Mouse (Mus musculus) Patski (cell line): ENCODE results near the gene Wap. TPM values are rescaled to one million over a fixed set of nuclear protein-coding genes. Genes with fewer than 3 reads are reported as not detected.

Experiments used
- ATAC-seq: fragments of 100-300 bp; one replicate; pipeline ENCODE4 v1.8.0; 2021
- CTCF ChIA-PET: fragments of 350-600 bp; sonication (Branson Sonifier 250); formaldehyde crosslinking; loops from one replicate; lab custom pipeline; 2022; ENCODE audit warnings: inconsistent platforms; lab: Charles Lee
- POLR2A ChIA-PET: fragments of 350-600 bp; sonication (Branson Sonifier 250); formaldehyde crosslinking; loops from one replicate; lab custom pipeline; 2022; ENCODE audit warnings: antibody characterized with exemption, inconsistent platforms; lab: Charles Lee
- DNase-seq: peaks from one replicate; pipeline ENCODE4 v3.0.0-alpha.2; 2011; ENCODE audit warnings: low read depth, low spot score
- H3K27me3 ChIP-seq: fragments of 371-371 bp; one replicate; pipeline ENCODE4 v1.5.1; 2021
- CTCF ChIP-seq: fragments of 100-300 bp; IDR thresholded peaks from one replicate; pipeline ENCODE4 v1.5.1; 2021
- in situ Hi-C: fragments of 300-500 bp; cut with MboI; formaldehyde crosslinking; loops from 3 replicates; pipeline ENCODE4 v1.11.1; 2018; ENCODE audit warnings: low pct_unique_long_range_greater_than_20kb, mixed read lengths
- polyA plus RNA-seq: library from polyadenylated mRNA; unstranded; gene quantifications from one replicate; pipeline ENCODE4 v1.2.3, GENCODE M21; 2021

Wap gene
- not detected for polyA plus RNA-seq

- ChIA-PET POLR2A (no interaction called here), CTCF (no interaction called here)
- no peaks in the 10 kb centered on the region for H3K27me3 ChIP-seq
- no peak for ATAC-seq
- in situ Hi-C loops, result no loop called here
- no peak for TF ChIP-seq CTCF
- DNase-seq, result no peak
These were observed at the start of gene Wap for GRCm38 (mm10) chr11:6638537-6638936. Gene Wap, minus strand, starts transcription at chr11:6638637.

- DNase-seq, result no peak
- no peak for ATAC-seq
- in situ Hi-C loops, result no loop called here
- TF ChIP-seq CTCF, result no peak
- CTCF ChIA-PET, result interaction anchor here (0.6 kb wide), 1 partner anchor 53 kb away, joined by 3 read pairs; no protein-coding TSS in a partner anchor
- H3K27me3 ChIP-seq, result no peaks in the 10 kb centered on the region
- POLR2A ChIA-PET, result no interaction called here
These were observed 46.3 kb upstream of the Wap start for GRCm38 (mm10) chr11:6684741-6685140.

- ChIA-PET CTCF (interaction anchor here (1.6 kb wide), 1 partner anchor 88 kb away, joined by 3 read pairs; no protein-coding TSS in a partner anchor), POLR2A (no interaction called here)
- TF ChIP-seq CTCF, result no peak
- ATAC-seq (no peak), DNase-seq (no peak)
- no peaks in the 10 kb centered on the region for H3K27me3 ChIP-seq
- in situ Hi-C loops, result no loop called here
These were observed 42.0 kb upstream of the Wap start for GRCm38 (mm10) chr11:6680397-6680818.

GRCm38 (mm10) chr11:6679694-6680396 is 41.4 kb upstream of the Wap start:
- H3K27me3 ChIP-seq, result no peaks in the 10 kb centered on the region
- TF ChIP-seq CTCF, result no peak
- CTCF ChIA-PET, result interaction anchor here (1.6 kb wide), 1 partner anchor 88 kb away, joined by 3 read pairs; no protein-coding TSS in a partner anchor
- in situ Hi-C loops, result no loop called here
- no peak for DNase-seq
- POLR2A ChIA-PET, result no interaction called here
- ATAC-seq, result no peak

- TF ChIP-seq CTCF, result no peak
- no peak for ATAC-seq
- in situ Hi-C loops, result no loop called here
- H3K27me3 ChIP-seq, result peaks cover under 1% of the 10 kb centered on the region
- ChIA-PET CTCF (no interaction called here), POLR2A (no interaction called here)
- no peak for DNase-seq
These were observed 39.1 kb upstream of the Wap start for GRCm38 (mm10) chr11:6677530-6677929.

DNA sequence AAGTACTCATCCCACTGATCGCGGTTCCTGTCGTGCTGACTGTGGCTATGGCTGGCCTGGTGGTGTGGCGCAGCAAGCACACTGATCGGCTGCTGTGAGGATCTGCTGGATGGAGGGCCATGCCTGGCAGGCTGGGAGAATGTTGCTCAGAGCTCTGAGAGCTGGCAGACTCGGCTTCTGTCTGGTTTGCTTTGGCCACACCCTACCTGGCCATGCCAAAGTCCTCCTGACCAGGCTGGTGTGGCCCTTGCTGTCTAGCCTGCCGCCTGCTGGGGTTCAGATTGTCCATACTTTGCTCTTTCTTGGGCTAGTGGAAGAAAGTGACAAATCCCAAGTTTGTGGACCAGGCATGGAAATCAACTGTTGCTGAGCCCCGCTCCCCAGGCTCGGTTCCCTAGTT is 38.2 kb upstream of the Wap start:
- no peak for DNase-seq
- ChIA-PET CTCF (interaction anchor here (1.1 to 2.1 kb wide), 3 partner anchors 89 to 95 kb away, joined by 3 to 7 read pairs (median 4); no protein-coding TSS in a partner anchor), POLR2A (interaction anchor here (0.5 kb wide), 1 partner anchor 96 kb away, joined by 5 read pairs; no protein-coding TSS in a partner anchor)
- peaks cover 2% of the 10 kb centered on the region for H3K27me3 ChIP-seq
- in situ Hi-C loops, result no loop called here
- TF ChIP-seq CTCF, result no peak
- ATAC-seq, result no peak

DNA sequence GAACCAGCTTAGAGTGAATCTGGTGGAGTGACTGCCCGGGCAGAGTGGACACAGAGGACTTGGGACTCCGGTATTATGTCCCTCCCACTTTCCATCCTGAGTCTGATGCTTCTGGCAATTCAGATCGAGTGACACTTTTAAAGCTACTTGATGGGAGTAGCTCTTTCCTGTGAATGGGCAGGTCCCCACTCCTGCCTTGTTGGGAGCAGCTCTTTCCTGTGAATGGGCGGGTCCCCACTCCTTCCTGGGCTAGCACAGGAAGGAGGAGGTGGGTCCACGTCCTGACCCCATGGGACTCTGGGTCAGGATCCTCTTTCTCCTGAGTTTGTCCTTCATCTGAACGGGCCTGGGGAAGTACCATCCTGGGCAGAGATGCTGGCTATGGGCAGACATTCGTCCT is 37.0 kb upstream of the Wap start:
- CTCF ChIA-PET, result interaction anchor here (1.4 to 2.1 kb wide), 3 partner anchors 21 to 93 kb away, joined by 3 to 7 read pairs (median 4); no protein-coding TSS in a partner anchor

GRCm38 (mm10) chr11:6674701-6675100 is 36.3 kb upstream of the Wap start:
- POLR2A ChIA-PET, result no interaction called here

More for the DNA sequence above, 37.0 kb upstream of the Wap start:
- no peak for TF ChIP-seq CTCF
- peaks cover 2% of the 10 kb centered on the region for H3K27me3 ChIP-seq
- DNase-seq (no peak), ATAC-seq (no peak)
- POLR2A ChIA-PET, result no interaction called here
- in situ Hi-C loops, result no loop called here

GRCm38 (mm10) chr11:6670826-6671225 is 32.4 kb upstream of the Wap start:
- POLR2A ChIA-PET, result no interaction called here
- in situ Hi-C loops, result no loop called here
- no peak for DNase-seq
- no peak for ATAC-seq
- no peak for TF ChIP-seq CTCF
- CTCF ChIA-PET, result interaction anchor here (0.9 kb wide), 1 partner anchor 19 kb away, joined by 3 read pairs; no protein-coding TSS in a partner anchor
- H3K27me3 ChIP-seq, result peaks cover 2% of the 10 kb centered on the region

More at GRCm38 (mm10) chr11:6674701-6675100, 36.3 kb upstream of the Wap start:
- no peak for TF ChIP-seq CTCF
- DNase-seq, result no peak
- CTCF ChIA-PET, result interaction anchor here (1.4 kb wide), 1 partner anchor 22 kb away, joined by 3 read pairs; no protein-coding TSS in a partner anchor
- no peak for ATAC-seq
- in situ Hi-C loops, result no loop called here
- peaks cover 2% of the 10 kb centered on the region for H3K27me3 ChIP-seq

- no peak for DNase-seq
- no peak for ATAC-seq
- ChIA-PET CTCF (interaction anchor here (0.9 kb wide), 1 partner anchor 19 kb away, joined by 3 read pairs; no protein-coding TSS in a partner anchor), POLR2A (no interaction called here)
- TF ChIP-seq CTCF, result no peak
- peaks cover 2% of the 10 kb centered on the region for H3K27me3 ChIP-seq
- in situ Hi-C loops, result no loop called here
These were observed 31.6 kb upstream of the Wap start for GRCm38 (mm10) chr11:6670044-6670443.

DNA sequence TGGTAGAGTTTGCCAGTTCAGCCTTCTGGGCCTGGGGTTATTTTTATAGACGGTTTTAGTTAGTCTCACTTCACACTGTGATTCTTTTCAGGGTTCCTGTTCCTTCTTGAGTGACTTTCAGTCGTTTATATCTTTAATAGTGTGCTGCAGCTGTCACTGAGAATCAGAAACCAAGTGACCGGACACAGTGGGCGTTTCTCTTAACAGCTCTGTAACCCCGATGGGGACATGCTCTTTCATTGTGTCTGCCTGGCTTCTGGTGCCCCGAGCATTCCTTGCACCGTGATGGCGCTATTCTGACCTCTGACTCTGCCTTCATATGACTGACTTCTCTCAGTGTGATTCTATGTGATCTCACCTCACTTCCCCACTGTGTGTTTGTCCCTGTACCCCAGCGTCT is 30.6 kb upstream of the Wap start:
- ChIA-PET CTCF (no interaction called here), POLR2A (no interaction called here)

More for the DNA sequence above, 30.6 kb upstream of the Wap start:
- TF ChIP-seq CTCF, result no peak
- H3K27me3 ChIP-seq, result peaks cover 2% of the 10 kb centered on the region
- DNase-seq (no peak), ATAC-seq (no peak)
- in situ Hi-C loops, result loop anchor here (5.0 kb wide), 1 partner anchor 488 kb away; no protein-coding TSS in a partner anchor
